Mouse (Mus musculus): ENCODE data around the gene Nr2f6. TPM values are rescaled to one million over a fixed set of nuclear protein-coding genes. Genes with fewer than 3 reads are reported as not detected.
A peak's percentile ranks its signal among the peaks of the same experiment; 100 is the strongest.

The Nr2f6 gene
- total RNA-seq, 2 experiments from 2014 or later, result 1.3 to 4.1 TPM

DNA sequence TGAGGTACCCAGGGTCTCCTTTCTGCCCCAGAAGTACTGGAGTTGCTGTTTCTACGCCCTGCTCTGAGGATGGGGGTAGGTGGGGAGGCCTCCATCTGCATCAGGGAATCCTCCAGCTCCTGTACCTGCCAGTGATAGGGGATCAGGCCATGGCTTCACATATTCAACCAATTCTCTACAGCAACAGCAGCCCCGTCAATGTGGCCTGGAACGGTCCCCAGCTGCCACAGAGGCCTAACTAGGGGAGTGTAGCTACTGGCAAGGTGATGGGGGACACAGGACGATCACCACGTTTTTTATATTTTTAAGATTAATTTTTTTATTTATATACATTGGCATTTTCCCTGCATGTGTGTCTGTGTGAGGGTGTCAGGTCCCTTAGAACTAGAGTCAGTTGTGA lies 10.6 kb upstream of the Nr2f6 start:
- ATAC-seq (replicated peaks; ENCODE audit: poor library complexity, severe bottlenecking), result no peak

DNA sequence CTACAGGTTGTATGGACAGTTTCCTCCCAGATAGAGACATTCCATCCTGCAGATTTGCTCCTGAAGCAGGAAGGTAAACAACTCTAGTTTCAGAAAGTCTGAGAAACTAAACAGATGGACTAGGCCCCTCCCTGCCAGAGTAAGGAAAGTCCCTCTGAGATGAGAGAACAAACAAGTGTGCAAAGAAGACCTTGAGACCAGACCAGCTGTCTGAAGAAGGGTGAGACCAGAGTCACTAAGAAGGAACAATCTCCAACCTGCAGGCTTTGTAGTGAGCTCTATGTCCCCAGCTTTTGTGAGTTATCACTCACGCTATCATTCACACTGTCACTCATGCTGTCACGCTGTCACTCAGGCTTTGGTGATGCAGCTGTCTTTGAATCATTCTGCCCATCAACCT lies 9.9 kb upstream of the Nr2f6 start:
- no peak for ATAC-seq (replicated peaks; ENCODE audit: poor library complexity, severe bottlenecking)

DNA sequence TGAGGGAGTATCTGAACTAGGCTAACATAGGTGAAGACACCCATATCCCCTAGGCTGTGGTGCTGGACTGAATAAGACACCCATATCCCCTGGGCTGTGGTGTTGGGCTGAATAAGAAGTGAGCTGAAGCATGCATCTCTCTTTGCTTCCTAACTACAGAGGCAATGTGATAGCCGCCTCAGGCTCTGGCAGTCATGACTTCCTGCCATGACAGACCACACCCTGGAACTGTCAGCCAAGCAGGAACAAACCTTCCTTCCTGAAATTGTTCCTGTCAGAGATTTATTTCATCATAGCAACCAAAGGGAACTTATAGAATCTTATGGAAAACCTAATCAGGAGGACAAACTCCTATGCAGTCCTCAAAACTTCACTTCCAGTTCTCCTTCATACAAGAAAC lies 6.5 kb upstream of the Nr2f6 start:
- peak; percentile 55 for ATAC-seq (replicated peaks; ENCODE audit: poor library complexity, severe bottlenecking)

DNA sequence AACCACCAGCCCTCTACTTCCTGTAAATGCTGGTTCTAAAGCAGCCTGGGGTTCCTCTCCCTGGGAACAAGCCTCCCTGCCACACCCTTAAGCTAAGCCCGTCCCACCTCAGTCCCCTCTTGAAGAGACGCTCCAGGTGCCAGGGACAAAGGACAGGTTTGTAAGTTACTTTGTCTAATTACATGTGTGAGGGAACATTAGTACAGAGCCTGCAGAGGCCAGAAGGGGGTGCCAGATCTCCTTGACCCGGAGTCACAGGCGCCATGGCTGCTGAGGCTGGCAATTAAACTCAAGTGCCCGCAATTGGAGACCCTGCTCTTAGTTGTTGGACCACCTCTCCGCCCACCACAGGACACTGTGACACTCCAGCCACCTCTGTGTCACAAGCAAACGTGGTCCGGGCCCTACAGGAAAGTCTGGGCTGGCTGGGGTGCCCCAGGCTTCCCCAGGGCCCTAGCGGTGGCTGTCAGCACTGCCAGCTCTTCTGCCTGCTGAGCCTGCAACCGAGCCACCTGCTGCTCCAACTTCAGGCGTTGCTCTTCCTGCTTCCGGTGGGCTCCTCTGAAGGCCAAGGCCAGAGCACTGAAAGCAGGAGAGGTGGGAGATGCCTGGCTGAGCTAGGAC lies 3.6 kb upstream of the Nr2f6 start:
- ATAC-seq (replicated peaks; ENCODE audit: poor library complexity, severe bottlenecking), result no peak

DNA sequence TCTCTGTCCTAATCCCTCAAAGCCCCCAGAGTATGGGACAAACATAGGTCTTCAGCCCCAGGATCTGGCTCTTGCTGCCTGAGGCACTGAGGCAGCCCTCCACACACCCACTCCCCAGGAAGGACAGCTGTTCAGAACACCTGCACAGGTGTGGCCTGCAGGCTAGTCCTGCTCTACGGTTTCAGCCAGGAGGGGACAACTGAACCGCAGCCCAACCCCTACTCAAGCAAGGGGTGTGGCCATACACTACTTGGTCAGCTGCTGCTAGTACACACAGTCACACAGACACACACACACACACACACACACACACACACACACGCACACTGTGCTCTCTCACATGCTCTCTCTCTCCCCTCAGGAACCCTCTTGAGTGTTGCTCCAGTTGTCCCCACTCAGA lies 2.1 kb upstream of the Nr2f6 start:
- ATAC-seq (replicated peaks; ENCODE audit: poor library complexity, severe bottlenecking), result no peak

DNA sequence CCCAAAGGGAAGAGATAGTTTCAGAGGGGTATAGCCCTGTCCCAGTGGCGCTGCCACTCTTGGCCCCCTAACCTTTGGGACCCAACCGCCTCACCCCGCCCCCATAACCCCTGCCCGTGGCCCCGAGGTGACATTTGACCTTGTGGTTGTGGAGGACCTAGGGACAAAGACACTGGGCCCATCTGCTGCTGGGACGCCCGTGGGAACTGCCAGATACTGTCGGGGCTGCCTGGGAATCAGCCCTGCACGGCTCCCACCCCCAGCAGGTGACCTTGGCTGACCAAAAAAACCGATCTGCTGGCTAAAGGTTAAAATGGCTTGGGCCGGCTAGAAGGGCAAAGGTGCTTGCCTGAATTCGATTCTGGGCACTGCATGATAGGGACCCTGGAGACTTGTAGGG lies 1.6 kb upstream of the Nr2f6 start:
- ATAC-seq (replicated peaks; ENCODE audit: poor library complexity, severe bottlenecking), result no peak

DNA sequence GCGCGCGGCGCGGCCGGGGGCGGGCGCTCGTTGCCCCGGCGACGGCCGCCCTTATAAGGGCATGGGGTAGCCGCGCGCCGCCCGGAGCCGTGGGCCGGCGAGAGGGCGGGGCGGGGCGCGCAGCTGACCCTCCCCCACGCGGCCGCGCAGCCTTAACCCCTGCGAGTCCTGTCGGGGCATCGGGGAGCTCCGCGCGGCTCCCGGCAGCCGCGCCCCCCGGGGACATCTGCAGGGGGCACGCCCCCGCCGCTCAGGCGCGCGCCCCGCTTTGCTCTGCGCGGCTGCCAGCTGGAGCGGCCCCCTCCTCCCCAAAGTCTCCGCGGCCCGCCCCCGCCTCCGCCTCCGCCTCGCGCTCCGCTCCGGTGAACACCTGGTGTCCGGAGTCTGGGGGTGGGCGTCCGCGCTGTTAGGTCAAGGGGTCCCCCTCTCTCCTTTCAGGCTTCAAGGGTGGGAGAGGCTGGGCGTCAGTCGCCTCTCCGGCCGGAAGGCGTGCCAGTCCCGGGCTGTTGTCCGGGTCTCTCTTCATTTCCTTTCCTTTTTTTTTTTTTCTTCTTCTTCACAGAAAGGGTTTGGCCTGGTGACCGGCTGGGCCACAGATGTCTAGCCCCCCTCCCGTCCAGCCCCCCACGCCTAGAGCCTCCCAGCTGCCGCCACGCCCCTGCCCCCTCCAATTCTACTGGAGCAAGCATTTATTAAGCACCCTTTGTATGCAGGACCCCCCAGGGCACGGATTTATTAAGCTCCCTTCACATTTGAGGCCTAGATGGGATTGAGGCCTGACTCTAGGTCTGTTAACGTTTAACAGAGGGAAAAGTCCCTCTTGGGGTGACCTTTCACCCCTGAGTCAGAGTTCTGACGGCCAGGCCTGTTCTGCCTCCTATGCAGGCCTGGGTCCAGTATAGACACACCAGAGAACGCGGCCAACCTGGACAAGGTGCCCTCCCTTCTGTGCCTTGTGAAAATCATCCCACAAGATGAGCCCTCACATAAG lies 506 bp upstream of the Nr2f6 start:
- ATAC-seq (replicated peaks; ENCODE audit: poor library complexity, severe bottlenecking), result peak; percentile 79

DNA sequence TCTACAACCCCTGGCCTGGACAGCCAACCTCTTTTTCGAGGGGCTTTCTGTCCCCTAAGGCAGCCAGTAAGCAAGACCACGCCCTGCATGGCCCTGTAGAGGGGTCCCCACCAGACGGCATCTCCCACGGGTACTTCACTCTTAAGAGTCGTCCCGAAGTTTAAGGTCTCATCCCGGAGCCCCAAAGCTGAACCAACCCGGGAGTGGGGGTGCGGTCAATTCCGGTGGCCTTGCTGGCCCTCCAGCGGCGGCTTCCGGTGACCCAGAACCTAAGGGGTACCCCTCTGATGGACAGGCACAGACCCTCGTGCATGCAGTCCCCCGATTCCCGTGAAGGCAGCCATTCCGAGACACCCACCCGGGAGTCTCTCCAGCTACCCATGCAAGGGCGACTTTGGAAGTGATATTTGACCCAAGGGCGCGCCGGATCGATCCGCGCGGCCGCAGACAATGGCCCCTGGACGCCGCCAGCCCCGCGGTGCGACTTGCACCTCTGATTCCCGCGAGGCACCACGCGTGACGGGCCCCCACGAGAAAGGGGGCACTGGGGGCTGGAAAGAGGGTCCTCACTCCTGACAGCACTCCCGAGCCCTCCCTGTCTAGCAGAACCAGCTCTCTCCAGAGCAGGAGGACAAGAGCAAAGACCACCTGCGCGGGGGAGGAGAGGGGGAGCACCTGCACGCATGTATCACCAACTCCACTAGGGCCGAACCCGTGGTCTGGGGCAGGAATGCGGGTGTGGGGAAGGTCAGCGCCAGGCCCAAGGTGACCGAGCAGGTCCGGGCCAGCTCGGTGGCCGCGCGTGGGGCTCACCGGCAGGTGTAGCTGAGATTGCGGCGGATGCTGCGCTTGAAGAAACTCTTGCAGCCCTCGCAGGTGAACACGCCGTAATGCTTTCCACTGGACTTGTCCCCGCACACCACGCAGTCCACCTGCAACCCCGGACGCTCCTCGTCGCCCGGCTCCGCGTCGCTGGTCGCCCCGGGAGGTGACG lies 1.3 kb downstream of the Nr2f6 start:
- no peak for ATAC-seq (replicated peaks; ENCODE audit: poor library complexity, severe bottlenecking)

DNA sequence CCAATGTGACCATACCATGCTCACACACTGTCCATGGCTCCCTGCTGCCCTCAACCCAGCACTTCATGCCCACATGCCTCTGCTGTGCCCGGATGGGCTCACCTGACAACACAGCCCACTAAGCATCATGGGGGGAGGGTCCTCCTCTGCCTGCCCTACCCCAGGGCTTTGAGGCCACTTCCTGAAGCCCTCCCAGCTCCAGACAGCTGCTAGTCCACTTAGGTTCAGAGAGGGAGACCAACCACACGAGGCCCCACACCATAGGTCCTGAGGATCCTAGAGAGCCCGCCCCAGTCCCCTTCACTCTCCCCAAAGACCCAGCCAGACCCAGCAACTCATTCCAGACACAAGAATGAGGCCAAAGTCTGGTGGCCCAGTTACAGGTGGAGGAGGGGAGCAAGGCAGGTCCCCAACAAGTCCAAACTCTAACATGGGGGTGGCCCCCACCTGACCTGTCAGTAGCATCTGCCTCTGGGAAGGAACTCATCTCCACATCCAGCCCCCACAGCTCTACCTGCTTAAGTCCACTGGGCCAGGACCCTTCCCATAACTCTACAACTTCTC lies 2.2 kb downstream of the Nr2f6 start:
- no peak for ATAC-seq (replicated peaks; ENCODE audit: poor library complexity, severe bottlenecking)

DNA sequence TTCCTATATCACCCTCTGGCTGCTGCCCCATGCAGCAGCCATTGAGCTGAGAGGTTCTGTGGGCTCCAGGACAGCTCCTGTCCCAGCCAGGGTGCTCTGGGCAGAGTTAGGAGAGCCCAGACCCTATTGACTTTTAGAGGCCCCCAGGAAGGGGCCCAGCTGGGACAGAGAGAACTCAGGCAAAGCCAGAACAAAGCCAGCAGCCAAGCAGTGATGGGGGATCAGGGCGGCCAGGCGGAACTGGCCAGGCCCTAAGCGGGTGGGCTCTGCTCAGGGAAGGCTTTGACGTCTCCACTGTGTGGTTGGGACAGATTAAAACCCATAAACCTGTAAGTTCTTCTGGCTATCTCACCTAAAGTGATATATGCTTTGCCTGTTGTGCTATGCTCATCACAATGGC lies 2.8 kb downstream of the Nr2f6 start:
- ATAC-seq (replicated peaks; ENCODE audit: poor library complexity, severe bottlenecking), result no peak

DNA sequence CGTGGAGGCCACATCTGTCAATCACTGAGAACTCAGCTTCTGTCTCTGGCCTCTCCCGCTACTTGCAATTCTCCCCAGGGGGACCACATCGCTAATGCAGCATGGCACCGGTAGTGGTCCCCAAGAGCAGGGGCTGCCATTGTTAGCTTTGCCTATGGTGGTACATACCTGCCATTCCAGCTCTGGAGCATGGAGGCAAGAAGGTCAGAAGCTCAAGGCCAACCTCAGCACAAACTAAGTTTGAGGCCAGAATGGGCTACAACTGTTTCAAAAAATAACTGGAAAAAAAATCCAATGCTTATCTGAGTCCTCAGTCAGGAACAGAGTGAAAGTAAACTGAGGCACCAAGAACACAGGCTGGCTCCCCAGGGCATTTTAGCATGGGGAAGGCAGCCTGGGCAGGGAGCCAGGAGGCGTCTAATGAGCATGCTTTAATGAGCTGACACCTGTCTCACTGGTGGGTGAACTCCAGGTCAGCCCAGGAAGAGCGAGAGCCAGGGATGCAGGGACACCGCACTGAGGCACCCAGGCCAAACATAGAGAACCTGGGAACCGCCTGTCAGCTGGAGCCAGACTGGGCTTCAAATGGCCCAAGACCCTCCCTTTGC lies 5.2 kb downstream of the Nr2f6 start:
- no peak for ATAC-seq (replicated peaks; ENCODE audit: poor library complexity, severe bottlenecking)

DNA sequence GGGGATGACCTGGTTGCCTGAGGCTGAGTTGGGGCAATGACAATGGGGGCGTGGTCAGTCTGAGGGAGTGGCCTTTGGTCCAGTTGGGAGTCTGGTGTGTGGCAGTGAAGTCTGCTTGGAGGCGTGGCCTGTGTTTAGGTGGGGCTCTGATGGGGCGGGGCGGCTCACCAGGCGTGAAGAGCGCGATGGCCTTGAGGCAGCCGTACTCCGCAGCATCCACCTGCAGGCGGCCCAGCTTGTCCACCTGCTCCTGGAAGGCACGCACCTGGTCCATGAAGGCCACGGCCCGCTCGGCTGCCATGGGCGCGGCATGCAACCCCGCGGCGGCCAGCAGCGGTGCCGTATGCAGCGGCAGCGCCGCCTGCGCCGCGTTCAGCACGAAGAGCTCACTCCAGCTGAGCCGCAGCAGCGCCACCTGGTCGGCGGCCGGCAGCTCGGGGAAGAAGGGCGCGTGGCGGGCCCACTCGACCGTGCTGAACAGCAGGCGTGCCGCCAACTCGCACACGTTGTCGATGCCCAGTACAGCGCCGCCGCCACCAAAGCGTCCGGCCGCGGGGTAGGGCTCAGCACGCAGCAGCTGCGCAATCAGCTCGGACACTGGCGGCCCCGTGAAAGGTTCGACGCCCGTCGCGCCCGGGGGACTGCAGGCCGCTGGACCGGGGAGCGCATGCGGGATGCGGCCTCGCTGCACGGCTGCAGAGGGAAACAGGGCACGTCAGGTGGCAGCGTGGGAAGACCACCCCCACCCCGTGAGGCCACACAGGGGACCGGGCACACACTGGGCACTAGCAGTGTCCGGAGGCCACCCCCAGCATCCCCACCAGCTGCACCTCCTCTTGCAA lies 6.0 kb downstream of the Nr2f6 start:
- peak; percentile 54 for ATAC-seq (replicated peaks; ENCODE audit: poor library complexity, severe bottlenecking)

DNA sequence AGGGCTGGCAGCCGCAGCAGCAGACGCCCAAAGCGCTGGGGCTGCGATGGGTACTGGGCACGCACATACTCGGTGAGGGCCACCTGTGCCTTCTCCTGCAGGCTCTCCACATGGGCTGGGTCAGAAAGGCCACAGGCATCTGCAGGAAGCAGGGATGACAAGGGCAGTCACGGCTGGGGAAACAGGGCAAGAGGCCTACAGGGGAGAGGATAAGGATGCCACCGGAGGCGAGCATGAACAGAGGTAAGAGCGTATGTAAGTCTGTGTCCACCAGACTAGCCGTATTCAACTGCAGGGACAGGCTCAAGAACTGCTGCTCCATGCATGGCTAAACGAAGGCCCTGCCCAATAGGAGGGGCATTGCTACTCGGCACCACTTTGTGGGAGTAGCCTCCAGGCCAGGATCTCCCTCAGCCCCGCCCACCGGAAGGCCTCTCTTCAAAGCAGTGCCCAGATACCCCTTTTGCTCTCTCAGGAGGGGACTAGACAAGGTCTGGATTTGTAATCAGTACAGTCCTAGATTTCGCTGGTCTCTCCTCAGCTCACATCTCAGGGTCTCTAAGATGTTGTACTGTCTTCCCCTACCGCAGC lies 7.0 kb downstream of the Nr2f6 start:
- ATAC-seq (replicated peaks; ENCODE audit: poor library complexity, severe bottlenecking), result no peak

DNA sequence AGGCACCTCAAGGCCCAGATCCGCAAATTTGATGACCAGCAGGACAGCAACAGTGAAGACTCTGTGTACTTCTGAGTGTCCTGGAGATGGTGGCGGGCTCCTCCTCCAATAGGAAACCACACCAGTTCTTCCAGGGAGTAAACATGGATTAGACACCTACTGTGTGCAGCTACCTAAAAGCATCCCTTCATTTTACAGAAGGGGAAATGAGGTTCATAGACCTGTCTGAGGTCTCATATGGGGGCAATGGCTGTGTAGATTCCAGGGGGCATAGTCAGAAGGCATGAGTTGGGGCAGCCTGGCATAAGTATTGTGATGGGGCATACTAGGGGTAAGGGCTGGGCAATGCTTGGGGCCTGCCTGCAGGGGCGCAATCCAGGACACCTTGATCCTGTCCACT lies 8.8 kb downstream of the Nr2f6 start:
- ATAC-seq (replicated peaks; ENCODE audit: poor library complexity, severe bottlenecking), result no peak

DNA sequence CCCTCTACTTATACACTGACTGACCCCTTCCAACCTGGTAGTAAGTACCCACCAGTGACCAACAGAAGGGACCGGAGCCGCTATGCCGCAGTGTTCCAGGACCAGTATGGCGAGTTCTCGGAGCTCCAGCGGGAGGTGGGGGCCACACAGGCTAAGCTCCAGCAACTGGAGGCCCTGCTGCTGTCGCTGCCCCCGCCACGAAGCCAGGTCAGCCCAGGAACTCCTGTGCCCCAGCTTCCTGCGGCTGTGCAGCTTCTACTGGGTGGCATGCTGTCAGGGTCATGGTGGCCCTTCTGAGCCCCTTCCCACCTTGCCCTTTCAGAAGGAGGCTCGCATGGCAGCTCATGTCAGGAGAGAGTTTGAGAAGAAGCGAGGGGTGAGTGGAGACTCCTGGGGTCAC lies 9.3 kb downstream of the Nr2f6 start:
- no peak for ATAC-seq (replicated peaks; ENCODE audit: poor library complexity, severe bottlenecking)

DNA sequence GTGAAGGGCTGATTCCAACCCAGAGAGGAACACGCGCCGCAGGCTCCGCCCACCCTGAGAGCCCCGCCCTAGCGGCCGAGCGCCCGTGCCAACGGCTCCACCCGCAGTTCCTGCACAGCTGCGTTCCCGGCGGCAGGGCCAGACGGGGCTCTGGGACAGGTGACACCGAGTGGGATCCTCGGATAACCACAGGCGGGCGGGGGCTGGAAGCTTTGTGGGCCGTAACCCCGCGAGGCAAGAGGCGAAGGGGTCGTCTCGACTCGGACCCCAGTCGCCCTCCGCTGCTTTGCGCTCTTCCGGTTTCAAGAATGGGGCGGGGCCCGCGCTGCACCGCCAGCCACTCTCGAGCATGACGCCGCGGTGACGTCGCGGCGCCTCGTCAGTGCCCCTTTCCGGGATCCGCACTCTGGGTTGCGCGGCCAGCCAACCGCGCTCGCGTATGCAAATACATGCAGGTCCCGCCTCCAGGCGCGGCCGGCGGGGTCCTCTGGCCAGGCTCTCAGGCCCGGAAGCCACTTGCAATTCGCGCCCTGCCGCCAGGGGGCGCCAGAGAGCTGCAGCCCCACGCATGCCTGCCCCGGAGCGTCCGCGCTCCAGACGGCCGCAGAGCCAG lies 10.4 kb downstream of the Nr2f6 start, which contains the start of gene Ocel1:
Ocel1 (plus strand) TSS at position 63 of the 613 bp plus-strand sequence.
- peak; percentile 62 for ATAC-seq (replicated peaks; ENCODE audit: poor library complexity, severe bottlenecking)

DNA sequence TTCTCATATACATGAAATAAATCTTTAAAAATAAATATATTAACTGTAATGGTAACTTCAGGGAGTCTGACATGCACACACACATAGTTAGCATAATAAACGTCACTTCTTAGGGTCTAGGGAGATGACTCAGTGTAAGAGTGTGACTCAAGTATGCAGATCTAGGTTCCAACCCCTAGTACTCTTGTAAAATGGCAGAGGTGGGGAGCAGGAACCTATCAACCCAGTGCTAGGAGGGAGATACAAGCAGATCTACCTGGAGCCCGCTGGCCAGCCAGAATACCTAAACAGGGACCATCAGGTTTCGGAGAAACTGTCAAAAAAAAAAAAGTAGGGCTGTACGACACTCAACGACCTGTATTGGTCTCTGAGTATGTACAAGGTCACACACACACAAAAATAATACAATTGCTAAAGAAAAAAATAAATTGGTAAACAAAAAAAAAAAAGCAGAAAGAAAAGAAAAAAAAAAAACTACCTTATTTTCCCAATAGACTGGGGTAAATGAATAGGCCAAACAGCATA lies 11.0 kb downstream of the Nr2f6 start:
- ATAC-seq (replicated peaks; ENCODE audit: poor library complexity, severe bottlenecking), result no peak
